ENCODE assay signal across 7 mouse cellular contexts in genomic region chr1:92647752-92648151, GRCm38 (mm10). TPM values are rescaled to one million over a fixed set of nuclear protein-coding genes. Genes with fewer than 3 reads are reported as not detected.
DNase-seq lines count a peak whose midpoint lies in the region; ATAC-seq lines count a peak whose summit lies in the region.

No protein-coding gene starts in this region.

- 8% methylated on average over 8 of the region's 8 CpGs for WGBS in forebrain, embryonic 12.5 days
- 12% methylated on average over 8 of the region's 8 CpGs for WGBS in hindbrain, embryonic 11.5 days

- no peaks in the 10 kb centered on the region for H3K9me3 ChIP-seq in forebrain, embryonic 12.5 days
- H3K9me3 ChIP-seq in hindbrain, embryonic 11.5 days (ENCODE audit: control insufficient read depth, low read length) = no peaks in the 10 kb centered on the region

- no peak overlapping the region for H3K4me3 ChIP-seq in forebrain, embryonic 12.5 days (replicated peaks)
- H3K4me3 ChIP-seq in hindbrain, embryonic 11.5 days (ENCODE audit: low read depth, low read length) = no peak overlapping the region

- peak overlapping the region; percentile 13 for H3K4me2 ChIP-seq in forebrain, embryonic 12.5 days
- H3K4me2 ChIP-seq in hindbrain, embryonic 11.5 days (replicated peaks; ENCODE audit: low read depth, low read length) = no peak overlapping the region

- DNase-seq in MEL-GATA-1-ER (ENCODE audit: extremely low read depth, low read depth) = peak; percentile 80
- peak; percentile 57 for DNase-seq in c-Kit-positive CD71-positive TER-119-negative erythroid progenitor cells, embryonic 14.5 days (ENCODE audit: low read depth)
- peak; percentile 90 for DNase-seq in hindbrain, embryonic 11.5 days (ENCODE audit: low spot score)
- DNase-seq in layer of hippocampus, adult 9-10 months (ENCODE audit: low spot score) = peak; percentile 70
- DNase-seq in lung, postnatal 10 days = peak; percentile 78
- DNase-seq in retina, adult 2 months (ENCODE audit: low read depth, low spot score) = peak; percentile 54

- no peaks in the 10 kb centered on the region for H3K36me3 ChIP-seq in forebrain, embryonic 12.5 days (replicated peaks)
- no peaks in the 10 kb centered on the region for H3K36me3 ChIP-seq in hindbrain, embryonic 11.5 days (ENCODE audit: control insufficient read depth, insufficient read depth, low read length)

- ATAC-seq in forebrain, embryonic 12.5 days (ENCODE audit: low FRiP score) = peak; percentile 47
- ATAC-seq in hindbrain, embryonic 11.5 days (ENCODE audit: low FRiP score) = peak; percentile 57

- no peak overlapping the region for H3K9ac ChIP-seq in forebrain, embryonic 12.5 days
- no peak overlapping the region for H3K9ac ChIP-seq in hindbrain, embryonic 11.5 days (ENCODE audit: low read depth, low read length)

- no peak overlapping the region for H3K27ac ChIP-seq in forebrain, embryonic 12.5 days
- no peak overlapping the region for H3K27ac ChIP-seq in hindbrain, embryonic 11.5 days (ENCODE audit: low read depth, low read length)

- peaks cover 13% of the 10 kb centered on the region for H3K4me1 ChIP-seq in forebrain, embryonic 12.5 days
- no peaks in the 10 kb centered on the region for H3K4me1 ChIP-seq in hindbrain, embryonic 11.5 days (replicated peaks; ENCODE audit: control insufficient read depth, insufficient read depth, low read length)

- peaks cover 9% of the 10 kb centered on the region for H3K27me3 ChIP-seq in forebrain, embryonic 12.5 days
- H3K27me3 ChIP-seq in hindbrain, embryonic 11.5 days (ENCODE audit: control insufficient read depth, insufficient read depth, low read length) = no peaks in the 10 kb centered on the region

RNA-seq across cellular contexts. Expression of gene Otos, which starts 0.9 kb away (rescaled TPM):
- polyA plus RNA-seq in forebrain, embryonic 12.5 days (2016; fragmentation: Nextera tagmentation; extraction: Ambion mirVana) = 0.12 and 0.20 TPM in 2 replicates
- 0.09 and 0.10 TPM in 2 replicates for polyA plus RNA-seq in hindbrain, embryonic 11.5 days (2014; fragmentation: Nextera tagmentation; extraction: Ambion mirVana)

RNA-seq across cellular contexts. Expression of gene Cops9, which starts 6.0 kb away (rescaled TPM):
- polyA plus RNA-seq in forebrain, embryonic 12.5 days (2016; fragmentation: Nextera tagmentation; extraction: Ambion mirVana) = 383 and 390 TPM in 2 replicates
- polyA plus RNA-seq in hindbrain, embryonic 11.5 days (2014; fragmentation: Nextera tagmentation; extraction: Ambion mirVana) = 388 and 392 TPM in 2 replicates

RNA-seq across cellular contexts. Expression of gene Olfr12, which starts 30.2 kb away (rescaled TPM):
- not detected in 2 replicates for polyA plus RNA-seq in forebrain, embryonic 12.5 days (2016; fragmentation: Nextera tagmentation; extraction: Ambion mirVana)
- 0.09 TPM in 1 of 2 replicates, not detected in the other for polyA plus RNA-seq in hindbrain, embryonic 11.5 days (2014; fragmentation: Nextera tagmentation; extraction: Ambion mirVana)

RNA-seq across cellular contexts. Expression of gene Olfr1410, which starts 42.2 kb away (rescaled TPM):
- polyA plus RNA-seq in forebrain, embryonic 12.5 days (2016; fragmentation: Nextera tagmentation; extraction: Ambion mirVana) = not detected in 2 replicates
- polyA plus RNA-seq in hindbrain, embryonic 11.5 days (2014; fragmentation: Nextera tagmentation; extraction: Ambion mirVana) = not detected in 2 replicates

RNA-seq across cellular contexts. Expression of gene Olfr1411, which starts 53.5 kb away (rescaled TPM):
- polyA plus RNA-seq in forebrain, embryonic 12.5 days (2016; fragmentation: Nextera tagmentation; extraction: Ambion mirVana) = not detected in 2 replicates
- not detected in 2 replicates for polyA plus RNA-seq in hindbrain, embryonic 11.5 days (2014; fragmentation: Nextera tagmentation; extraction: Ambion mirVana)
